Mouse (Mus musculus) stomach, postnatal 0 days (tissue): ENCODE data around the gene Map4k1. TPM values are rescaled to one million over a fixed set of nuclear protein-coding genes. Genes with fewer than 3 reads are reported as not detected.

Source experiments
- ATAC-seq: fragments of 200-750 bp; cut with Nextera tagmentation; 2 replicates; pipeline ENCODE4 v1.8.0; 2017; ENCODE audit not compliant: low FRiP score, low TSS enrichment
- DNase-seq: peaks from one replicate; pipeline ENCODE4 v3.0.0-alpha.2; 2016; ENCODE audit warnings: low spot score
- H3K27ac ChIP-seq: fragments of 300-500 bp; sonication (generic); replicated peaks from 2 replicates; pipeline ENCODE4 v1.5.1; 2014; ENCODE audit warnings: mild to moderate bottlenecking, control low read depth
- H3K27me3 ChIP-seq: fragments of 300-500 bp; sonication (generic); 2 replicates; pipeline ENCODE4 v1.6.1; 2014; ENCODE audit warnings: low read length; ENCODE audit not compliant: control insufficient read depth, insufficient read depth
- H3K36me3 ChIP-seq: fragments of 300-500 bp; sonication (generic); 2 replicates; pipeline ENCODE4 v1.6.1; 2014; ENCODE audit warnings: low read length, mixed read lengths; ENCODE audit not compliant: control insufficient read depth, insufficient read depth
- H3K4me1 ChIP-seq: fragments of 300-500 bp; sonication (generic); replicated peaks from 2 replicates; pipeline ENCODE4 v1.6.1; 2014; ENCODE audit warnings: antibody characterized with exemption; ENCODE audit not compliant: control insufficient read depth, insufficient read depth
- H3K4me2 ChIP-seq: fragments of 300-500 bp; sonication (generic); replicated peaks from 2 replicates; pipeline ENCODE4 v1.6.1; 2014; ENCODE audit warnings: low read depth, mild to moderate bottlenecking, control low read depth, moderate library complexity
- H3K4me3 ChIP-seq: fragments of 300-500 bp; sonication (generic); 2 replicates; pipeline ENCODE4 v1.5.1; 2014; ENCODE audit warnings: low read depth, low read length, control low read depth
- H3K9ac ChIP-seq: fragments of 300-500 bp; sonication (generic); 2 replicates; pipeline ENCODE4 v1.6.1; 2014; ENCODE audit warnings: mild to moderate bottlenecking, low read length, control low read depth, mixed read lengths
- H3K9me3 ChIP-seq: fragments of 300-500 bp; sonication (generic); 2 replicates; pipeline ENCODE4 v1.6.1; 2016; ENCODE audit warnings: low read length; ENCODE audit not compliant: control insufficient read depth
- CTCF ChIP-seq: IDR thresholded peaks from 2 replicates; pipeline ENCODE4 v1.5.1; 2016; ENCODE audit warnings: antibody characterized with exemption, low read depth, mild to moderate bottlenecking, moderate library complexity
- EP300 ChIP-seq: optimal IDR thresholded peaks from 2 replicates; pipeline ENCODE3; 2016; ENCODE audit warnings: antibody characterized with exemption
- WGBS: fragments of 180-500 bp; shearing (Covaris S2); extraction: QIAGEN DNeasy Blood & Tissue Kit; methylation state at CpG from one replicate; pipeline ENCODE4 v1.1.7; 2014; 5-methylcytosine and 5-hydroxymethylcytosine counted together
- polyA plus RNA-seq: library from polyadenylated mRNA; unstranded; fragments of >200 nt; fragmentation: Nextera tagmentation; extraction: Ambion mirVana; gene quantifications from 2 replicates; pipeline ENCODE4 v1.2.1, GENCODE M21; 2015

Map4k1 gene
- polyA plus RNA-seq, 1 experiment from 2014 or later, result 3.6 TPM

DNA sequence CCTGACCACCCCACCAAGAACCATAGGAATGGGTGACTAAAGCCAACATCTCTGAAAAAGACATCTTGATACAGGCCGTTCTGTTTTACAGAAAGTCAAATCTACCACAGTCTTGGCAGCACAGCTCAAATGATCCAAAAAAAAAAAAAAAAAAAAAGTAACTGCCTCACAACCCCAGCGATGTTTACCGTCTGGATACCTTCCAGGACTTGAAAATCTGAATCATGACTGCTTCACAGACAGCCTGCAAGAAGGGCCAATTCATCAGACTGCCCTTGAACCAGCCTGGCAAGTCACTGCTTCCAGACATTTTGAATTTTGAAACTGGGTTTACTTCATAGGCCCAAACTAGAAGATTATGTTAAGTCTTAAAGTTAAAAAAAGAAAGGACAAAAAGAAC is 29.1 kb upstream of the Map4k1 start:
- peak overlapping the region; percentile 81 for H3K27ac ChIP-seq
- H3K4me1 ChIP-seq, result peaks cover 27% of the 10 kb centered on the region
- no peak overlapping the region for H3K9ac ChIP-seq
- H3K4me2 ChIP-seq, result no peak overlapping the region
- 5% methylated on average over 3 of the region's 3 CpGs for WGBS
- H3K9me3 ChIP-seq, result no peaks in the 10 kb centered on the region
- peak; percentile 58 for DNase-seq
- H3K4me3 ChIP-seq, result no peak overlapping the region
- H3K36me3 ChIP-seq, result no peaks in the 10 kb centered on the region; the same call in 1 of the 2 replicates
- peak; percentile 84 for TF ChIP-seq EP300
- no peak for TF ChIP-seq CTCF
- ATAC-seq, result no peak; the same call in 1 of the 2 replicates
- H3K27me3 ChIP-seq, result no peaks in the 10 kb centered on the region

DNA sequence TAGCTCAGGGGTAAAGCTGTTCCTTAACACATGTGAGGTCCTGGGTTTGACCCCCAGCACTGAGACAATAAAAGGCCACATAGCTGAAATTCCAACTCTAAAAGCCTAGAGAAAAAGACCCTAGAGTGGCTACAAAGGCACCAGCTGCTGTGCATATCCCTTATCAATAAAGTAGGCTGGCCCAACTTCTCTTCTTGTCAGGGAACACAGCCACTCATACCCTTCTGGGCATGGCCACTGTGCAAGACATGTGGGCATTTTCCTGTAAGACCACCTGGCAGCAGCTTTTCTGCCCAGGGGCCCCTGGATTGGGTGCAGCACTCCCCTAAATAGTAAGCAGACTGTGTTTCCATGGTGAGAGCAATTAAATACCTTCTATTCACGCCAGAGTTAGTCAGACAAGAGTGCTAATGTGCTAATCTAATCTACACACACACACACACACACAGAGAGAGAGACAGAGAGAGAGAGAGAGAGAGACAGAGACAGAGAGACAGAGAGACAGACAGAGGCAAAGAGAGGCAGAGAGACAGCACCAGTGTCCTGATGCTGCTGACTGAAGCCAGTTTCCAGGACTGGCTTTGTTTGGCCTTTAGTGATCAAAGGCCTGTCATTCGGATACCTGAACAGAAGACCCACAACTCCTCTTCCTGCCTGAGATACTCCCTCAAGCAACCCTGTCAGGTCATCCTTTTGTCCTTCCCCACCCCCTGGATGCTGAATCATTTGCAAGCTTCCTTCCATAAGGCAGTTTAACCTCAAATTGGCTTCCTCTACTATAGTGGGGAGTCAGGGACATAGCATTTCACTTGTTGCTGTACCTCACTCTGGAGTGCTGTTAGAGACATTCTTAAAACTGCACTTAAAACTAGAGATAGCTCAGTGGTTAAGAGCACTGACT is 28.1 kb upstream of the Map4k1 start:
- peak overlapping the region; percentile 81 for H3K27ac ChIP-seq
- no peaks in the 10 kb centered on the region for H3K9me3 ChIP-seq
- H3K27me3 ChIP-seq, result no peaks in the 10 kb centered on the region
- no peaks in the 10 kb centered on the region; the same call in 1 of the 2 replicates for H3K36me3 ChIP-seq
- no peak overlapping the region for H3K9ac ChIP-seq
- no peak overlapping the region for H3K4me2 ChIP-seq
- DNase-seq (no peak), ATAC-seq (no peak)
- 16% methylated on average over 2 of the region's 2 CpGs for WGBS
- H3K4me1 ChIP-seq, result peaks cover 31% of the 10 kb centered on the region
- H3K4me3 ChIP-seq, result no peak overlapping the region
- TF ChIP-seq CTCF (no peak), EP300 (no peak)

DNA sequence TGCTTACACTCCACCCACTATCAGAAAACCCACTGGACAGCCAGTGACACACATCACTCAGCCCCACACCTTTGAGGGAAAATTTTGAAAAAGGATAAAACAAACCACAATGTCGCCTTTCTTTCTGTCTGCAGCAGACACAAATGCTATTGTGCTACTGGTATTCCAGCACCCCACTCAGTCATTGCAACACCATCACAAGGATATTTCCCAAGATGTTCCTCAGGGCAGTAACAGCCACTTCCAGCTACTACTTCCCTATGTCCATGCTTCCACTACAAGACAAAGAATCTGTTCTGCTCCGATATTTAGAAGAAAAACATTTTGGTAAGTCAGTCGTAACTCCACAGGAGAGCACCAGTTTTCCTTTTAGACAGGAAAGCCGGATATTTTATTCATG is 27.1 kb upstream of the Map4k1 start:
- Histone ChIP-seq H3K36me3 (no peaks in the 10 kb centered on the region; the same call in 1 of the 2 replicates), H3K27ac (peak overlapping the region; percentile 10), H3K4me3 (no peak overlapping the region), H3K4me2 (no peak overlapping the region), H3K9ac (no peak overlapping the region), H3K27me3 (no peaks in the 10 kb centered on the region), H3K9me3 (no peaks in the 10 kb centered on the region), H3K4me1 (peaks cover 32% of the 10 kb centered on the region)
- no peak for DNase-seq
- no peak for ATAC-seq
- TF ChIP-seq CTCF (no peak), EP300 (no peak)
- WGBS, result 71% methylated on average over 4 of the region's 4 CpGs

DNA sequence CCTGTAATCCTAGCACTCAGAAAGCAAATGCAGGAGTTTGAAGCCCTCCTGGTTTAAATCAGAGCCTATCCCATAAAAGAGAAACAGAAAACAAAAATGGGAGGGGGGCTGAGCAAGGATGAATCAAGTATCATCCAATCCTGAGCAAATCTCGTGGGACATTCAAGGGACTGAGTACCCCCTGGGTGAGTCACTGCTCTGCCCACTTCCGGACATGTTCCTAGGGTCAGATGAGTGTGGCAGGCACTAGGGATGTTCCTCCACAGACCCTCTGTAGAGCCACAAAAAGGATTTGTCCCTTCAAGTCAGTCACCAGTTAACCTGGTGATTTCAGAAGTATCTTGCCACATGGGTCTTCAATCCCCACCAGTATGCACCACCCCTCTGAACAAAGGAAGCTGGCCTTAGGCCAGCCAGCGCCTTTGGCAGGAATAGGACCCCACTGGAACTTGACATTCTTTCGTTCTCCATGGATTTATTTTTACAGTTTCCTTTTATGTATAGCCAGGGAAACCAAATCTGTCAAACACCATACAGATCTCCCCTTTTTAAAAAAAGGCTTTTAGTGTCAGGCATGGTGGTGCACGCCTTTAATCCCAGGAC is 26.5 kb upstream of the Map4k1 start:
- H3K9ac ChIP-seq, result no peak overlapping the region

DNA sequence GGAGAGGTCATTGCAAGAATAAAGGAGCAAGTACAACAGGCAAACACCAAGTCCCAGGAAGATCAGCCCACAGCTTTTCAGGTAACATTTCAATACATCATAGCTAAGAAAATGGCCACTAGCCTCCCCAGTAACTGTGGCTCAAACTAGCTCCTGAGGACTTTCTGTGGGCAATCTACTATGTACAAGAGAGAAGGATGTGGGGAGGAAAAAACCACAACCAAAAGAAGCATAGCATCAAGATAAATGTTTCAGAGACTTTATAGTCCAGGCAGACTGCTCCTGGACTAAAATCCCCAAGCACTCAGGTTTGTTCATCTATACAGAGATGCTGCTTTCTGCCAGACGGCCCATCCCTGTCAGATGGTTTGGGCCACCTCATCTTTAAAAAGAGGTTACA is 25.6 kb upstream of the Map4k1 start:
- Histone ChIP-seq H3K9me3 (no peaks in the 10 kb centered on the region), H3K4me3 (no peak overlapping the region), H3K4me1 (peaks cover 29% of the 10 kb centered on the region), H3K9ac (no peak overlapping the region; the same call in 1 of the 2 replicates), H3K36me3 (no peaks in the 10 kb centered on the region; the same call in 1 of the 2 replicates), H3K27me3 (no peaks in the 10 kb centered on the region), H3K27ac (0 out of 2 replicates have a peak overlapping the region, but pooled peaks have one; percentile 30), H3K4me2 (no peak overlapping the region)
- no peak for ATAC-seq
- DNase-seq, result no peak
- WGBS, result 77% methylated on average over 1 of the region's 1 CpGs
- TF ChIP-seq CTCF, result no peak
- TF ChIP-seq EP300, result no peak

More for the DNA sequence above, 26.5 kb upstream of the Map4k1 start:
- DNase-seq, result no peak
- no peaks in the 10 kb centered on the region for H3K27me3 ChIP-seq
- no peak overlapping the region for H3K4me3 ChIP-seq
- WGBS, result 32% methylated on average over 5 of the region's 5 CpGs
- H3K4me2 ChIP-seq, result no peak overlapping the region
- peaks cover 32% of the 10 kb centered on the region for H3K4me1 ChIP-seq
- no peak for ATAC-seq
- TF ChIP-seq CTCF, result no peak
- no peak for TF ChIP-seq EP300
- H3K36me3 ChIP-seq, result no peaks in the 10 kb centered on the region; the same call in 1 of the 2 replicates
- H3K27ac ChIP-seq, result peak overlapping the region; percentile 10
- H3K9me3 ChIP-seq, result no peaks in the 10 kb centered on the region

DNA sequence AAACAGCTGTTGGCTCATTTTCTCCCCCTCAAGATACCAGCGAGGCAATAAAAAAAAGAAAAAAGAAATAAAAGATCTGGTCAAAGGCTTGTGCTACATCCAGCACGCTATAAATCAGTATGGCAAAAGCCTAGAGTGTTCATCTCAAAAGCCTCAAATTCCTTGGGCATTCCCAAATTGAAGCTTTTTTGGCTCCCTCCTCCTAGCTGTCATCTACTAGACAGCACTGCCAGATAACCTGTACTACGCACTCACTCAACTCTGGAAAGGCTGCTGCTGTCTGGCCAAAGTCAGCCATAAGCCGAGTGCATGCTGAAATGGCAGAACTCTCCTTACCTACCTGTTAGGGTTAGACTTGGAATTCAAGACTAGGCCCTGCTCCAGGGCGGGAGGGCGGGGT is 24.6 kb upstream of the Map4k1 start:
- DNase-seq, result no peak
- WGBS, result 54% methylated on average over 6 of the region's 6 CpGs
- ATAC-seq, result no peak
- no peak overlapping the region for H3K9ac ChIP-seq
- H3K4me2 ChIP-seq, result no peak overlapping the region
- no peak overlapping the region for H3K4me3 ChIP-seq
- H3K4me1 ChIP-seq, result peaks cover 19% of the 10 kb centered on the region
- no peaks in the 10 kb centered on the region for H3K27me3 ChIP-seq
- no peak for TF ChIP-seq CTCF
- H3K36me3 ChIP-seq, result no peaks in the 10 kb centered on the region; the same call in 1 of the 2 replicates
- no peaks in the 10 kb centered on the region for H3K9me3 ChIP-seq
- H3K27ac ChIP-seq, result 0 out of 2 replicates have a peak overlapping the region, but pooled peaks have one; percentile 6
